Mouse (Mus musculus) forebrain, postnatal 0 days (tissue): Measurements from ENCODE around the gene Rab8a. TPM values are rescaled to one million over a fixed set of nuclear protein-coding genes. Genes with fewer than 3 reads are reported as not detected.

Experiments used
- ATAC-seq: fragments of 200-750 bp; cut with Nextera tagmentation; 2 replicates; pipeline ENCODE4 v1.8.0; 2017; ENCODE audit warnings: mild to moderate bottlenecking, moderate library complexity
- DNase-seq: peaks from one replicate; pipeline ENCODE4 v3.0.0-alpha.2; 2015
- H3K27ac ChIP-seq: fragments of 300-500 bp; sonication (generic); 2 replicates; pipeline ENCODE4 v1.5.1; 2014; ENCODE audit warnings: low read depth, mild to moderate bottlenecking, antibody characterized with exemption, low read length, moderate library complexity, mixed read lengths
- H3K27me3 ChIP-seq: fragments of 300-500 bp; sonication (generic); 2 replicates; pipeline ENCODE4 v1.6.1; 2014; ENCODE audit warnings: mild to moderate bottlenecking, low read length, mixed read lengths; ENCODE audit not compliant: insufficient read depth
- H3K36me3 ChIP-seq: fragments of 300-500 bp; sonication (generic); 2 replicates; pipeline ENCODE4 v1.6.1; 2014; ENCODE audit warnings: mild to moderate bottlenecking, moderate library complexity; ENCODE audit not compliant: insufficient read depth
- H3K4me1 ChIP-seq: fragments of 300-500 bp; sonication (generic); 2 replicates; pipeline ENCODE4 v1.6.1; 2014; ENCODE audit warnings: antibody characterized with exemption; ENCODE audit not compliant: insufficient read depth
- H3K4me2 ChIP-seq: fragments of 300-500 bp; sonication (generic); 2 replicates; pipeline ENCODE4 v1.6.1; 2014; ENCODE audit warnings: low read depth, mild to moderate bottlenecking, moderate library complexity
- H3K4me3 ChIP-seq: fragments of 300-500 bp; sonication (generic); 2 replicates; pipeline ENCODE4 v1.5.1; 2014; ENCODE audit warnings: low read depth, low read length, mixed read lengths
- H3K9ac ChIP-seq: fragments of 300-500 bp; sonication (generic); 2 replicates; pipeline ENCODE4 v1.6.1; 2014; ENCODE audit warnings: mild to moderate bottlenecking
- H3K9me3 ChIP-seq: fragments of 300-500 bp; sonication (generic); 2 replicates; pipeline ENCODE4 v1.6.1; 2016; ENCODE audit warnings: low read length
- CTCF ChIP-seq: sonication (generic); IDR thresholded peaks from 2 replicates; pipeline ENCODE4 v1.5.1; 2016; ENCODE audit warnings: antibody characterized with exemption, control low read depth, low read depth
- WGBS: fragments of 180-500 bp; shearing (Covaris S2); extraction: QIAGEN DNeasy Blood & Tissue Kit; methylation state at CpG from one replicate; pipeline ENCODE4 v1.1.7; 2014; 5-methylcytosine and 5-hydroxymethylcytosine counted together
- polyA plus RNA-seq: library from polyadenylated mRNA; unstranded; fragments of >200 nt; fragmentation: Nextera tagmentation; extraction: Ambion mirVana; gene quantifications from 2 replicates; pipeline ENCODE4 v1.2.1, GENCODE M21; 2015
- total RNA-seq: library from RNA; depleted of rRNA; stranded (reverse); fragments of >200 nt; gene quantifications from 2 replicates; pipeline ENCODE4 v1.2.3, GENCODE M21; 2014

Gene Rab8a
- total and polyA plus RNA-seq, 2 experiments from 2014 or later: 35.7 to 74.2 TPM

- Histone ChIP-seq H3K9ac (peak overlapping the region; percentile 94), H3K4me3 (peak overlapping the region; percentile 73), H3K9me3 (no peaks in the 10 kb centered on the region), H3K36me3 (peaks cover 19% of the 10 kb centered on the region), H3K27me3 (no peaks in the 10 kb centered on the region), H3K4me1 (0 out of 2 replicates have a peak, but pooled peaks cover 5% of the 10 kb centered on the region), H3K4me2 (peak overlapping the region; percentile 70), H3K27ac (peak overlapping the region; percentile 79)
- WGBS: under 1% methylated on average over 62 of the region's 62 CpGs
- TF ChIP-seq CTCF: peak; percentile 46
- ATAC-seq: peak; percentile 67
- peak; percentile 39 for DNase-seq
Measured at GRCm38 (mm10) chr8:72135446-72136301, 25.3 kb upstream of the Rab8a start.

- Histone ChIP-seq H3K4me1 (0 out of 2 replicates have a peak, but pooled peaks cover 5% of the 10 kb centered on the region), H3K9me3 (no peaks in the 10 kb centered on the region), H3K27ac (peak overlapping the region; percentile 79), H3K9ac (peak overlapping the region; percentile 94), H3K27me3 (no peaks in the 10 kb centered on the region), H3K4me3 (peak overlapping the region; percentile 73), H3K36me3 (peaks cover 27% of the 10 kb centered on the region), H3K4me2 (peak overlapping the region; percentile 70)
- DNase-seq: peak; percentile 78
- TF ChIP-seq CTCF: no peak
- ATAC-seq: peak; percentile 61
- WGBS: under 1% methylated on average over 18 of the region's 18 CpGs
Measured at GRCm38 (mm10) chr8:72136302-72136978, 24.6 kb upstream of the Rab8a start.

GRCm38 (mm10) chr8:72137431-72137830, 23.6 kb upstream of the Rab8a start:
- ATAC-seq: no peak
- Histone ChIP-seq H3K4me3 (no peak overlapping the region), H3K36me3 (peaks cover 35% of the 10 kb centered on the region), H3K9me3 (no peaks in the 10 kb centered on the region), H3K27ac (no peak overlapping the region; the same call in 1 of the 2 replicates), H3K4me1 (0 out of 2 replicates have a peak, but pooled peaks cover 5% of the 10 kb centered on the region), H3K4me2 (no peak overlapping the region), H3K9ac (no peak overlapping the region), H3K27me3 (no peaks in the 10 kb centered on the region)
- TF ChIP-seq CTCF: no peak
- WGBS: 81% methylated on average over 2 of the region's 2 CpGs
- DNase-seq: no peak

GRCm38 (mm10) chr8:72138456-72138855, 22.5 kb upstream of the Rab8a start:
- no peak overlapping the region for H3K27ac ChIP-seq
- no peak for DNase-seq
- H3K9ac ChIP-seq: no peak overlapping the region
- no peak overlapping the region for H3K4me3 ChIP-seq
- no peaks in the 10 kb centered on the region for H3K9me3 ChIP-seq
- WGBS: 93% methylated on average over 5 of the region's 5 CpGs
- H3K36me3 ChIP-seq: peaks cover 44% of the 10 kb centered on the region
- ATAC-seq: no peak
- no peaks in the 10 kb centered on the region for H3K27me3 ChIP-seq
- TF ChIP-seq CTCF: no peak
- 0 out of 2 replicates have a peak, but pooled peaks cover 5% of the 10 kb centered on the region for H3K4me1 ChIP-seq
- no peak overlapping the region for H3K4me2 ChIP-seq

- DNase-seq (no peak), ATAC-seq (no peak)
- Histone ChIP-seq H3K27me3 (no peaks in the 10 kb centered on the region), H3K9ac (no peak overlapping the region), H3K36me3 (peaks cover 74% of the 10 kb centered on the region), H3K4me3 (no peak overlapping the region), H3K4me1 (no peaks in the 10 kb centered on the region), H3K9me3 (no peaks in the 10 kb centered on the region), H3K4me2 (no peak overlapping the region), H3K27ac (no peak overlapping the region)
- TF ChIP-seq CTCF: no peak
- WGBS: 93% methylated on average over 13 of the region's 13 CpGs
Measured at GRCm38 (mm10) chr8:72143256-72143824, 17.7 kb upstream of the Rab8a start.

- WGBS: 88% methylated on average over 5 of the region's 5 CpGs
- H3K27ac ChIP-seq: no peak overlapping the region
- no peak for ATAC-seq
- H3K36me3 ChIP-seq: peaks cover 74% of the 10 kb centered on the region
- DNase-seq: no peak
- H3K9ac ChIP-seq: no peak overlapping the region
- H3K4me1 ChIP-seq: no peaks in the 10 kb centered on the region
- no peak for TF ChIP-seq CTCF
- H3K9me3 ChIP-seq: no peaks in the 10 kb centered on the region
- H3K4me2 ChIP-seq: no peak overlapping the region
- H3K27me3 ChIP-seq: no peaks in the 10 kb centered on the region
- H3K4me3 ChIP-seq: no peak overlapping the region
Measured at GRCm38 (mm10) chr8:72144345-72144975, 16.5 kb upstream of the Rab8a start.
